Mouse (Mus musculus) intestine, embryonic 15.5 days (tissue): ENCODE data around the gene Bpifb6. TPM values are rescaled to one million over a fixed set of nuclear protein-coding genes. Genes with fewer than 3 reads are reported as not detected.

Experiments
- ATAC-seq: fragments of 200-750 bp; cut with Nextera tagmentation; 2 replicates; pipeline ENCODE4 v1.8.0; 2017; ENCODE audit warnings: moderate TSS enrichment, moderate library complexity
- H3K27ac ChIP-seq: fragments of 300-500 bp; sonication (generic); 2 replicates; pipeline ENCODE4 v1.5.1; 2015; ENCODE audit warnings: mild to moderate bottlenecking, inconsistent platforms
- H3K27me3 ChIP-seq: fragments of 300-500 bp; sonication (generic); replicated peaks from 2 replicates; pipeline ENCODE4 v1.6.1; 2015; ENCODE audit warnings: inconsistent platforms
- H3K36me3 ChIP-seq: fragments of 300-500 bp; sonication (generic); 2 replicates; pipeline ENCODE4 v1.6.1; 2015; ENCODE audit warnings: inconsistent platforms
- H3K4me1 ChIP-seq: fragments of 300-500 bp; sonication (generic); replicated peaks from 2 replicates; pipeline ENCODE4 v1.6.1; 2015; ENCODE audit warnings: inconsistent platforms
- H3K4me2 ChIP-seq: fragments of 300-500 bp; sonication (generic); replicated peaks from 2 replicates; pipeline ENCODE4 v1.6.1; 2015; ENCODE audit warnings: mild to moderate bottlenecking, inconsistent platforms
- H3K4me3 ChIP-seq: fragments of 300-500 bp; sonication (generic); replicated peaks from 2 replicates; pipeline ENCODE4 v1.5.1; 2015; ENCODE audit warnings: inconsistent platforms
- H3K9ac ChIP-seq: fragments of 300-500 bp; sonication (generic); 2 replicates; pipeline ENCODE4 v1.6.1; 2015; ENCODE audit warnings: inconsistent platforms
- H3K9me3 ChIP-seq: fragments of 300-500 bp; sonication (generic); 2 replicates; pipeline ENCODE4 v1.6.1; 2016; ENCODE audit warnings: inconsistent platforms
- WGBS: fragments of 180-500 bp; shearing (Covaris S2); methylation state at CpG from one replicate; pipeline ENCODE4 v1.1.7; 2015; 5-methylcytosine and 5-hydroxymethylcytosine counted together
- polyA plus RNA-seq: library from polyadenylated mRNA; unstranded; fragments of >200 nt; fragmentation: Nextera tagmentation; extraction: Ambion mirVana; gene quantifications from 2 replicates; pipeline ENCODE4 v1.2.1, GENCODE M21; 2015

The Bpifb6 gene
- polyA plus RNA-seq: not detected in 2 replicates

- Histone ChIP-seq H3K4me2 (no peak within 1 kb of the TSS), H3K36me3 (no peaks in the 10 kb centered on the region), H3K9me3 (no peaks in the 10 kb centered on the region), H3K4me1 (no peaks in the 10 kb centered on the region), H3K27ac (no peak within 1 kb of the TSS), H3K9ac (no peak within 1 kb of the TSS), H3K4me3 (no peak within 1 kb of the TSS), H3K27me3 (no peaks in the 10 kb centered on the region)
- ATAC-seq: no peak
- WGBS: 75% methylated on average over 4 of the region's 4 CpGs
These were observed at the start of gene Bpifb6 for GRCm38 (mm10) chr2:153900088-153900487. Gene Bpifb6 (plus strand): TSS chr2:153900388.

- Histone ChIP-seq H3K9me3 (no peaks in the 10 kb centered on the region), H3K27me3 (no peaks in the 10 kb centered on the region), H3K36me3 (no peaks in the 10 kb centered on the region), H3K4me1 (no peaks in the 10 kb centered on the region), H3K4me2 (no peak overlapping the region), H3K27ac (no peak overlapping the region), H3K4me3 (no peak overlapping the region), H3K9ac (no peak overlapping the region)
- 54% methylated on average over 4 of the region's 4 CpGs for WGBS
- ATAC-seq: no peak
These were observed 49.2 kb upstream of the Bpifb6 start for GRCm38 (mm10) chr2:153851030-153851360.

- H3K4me2 ChIP-seq: no peak overlapping the region
- no peak overlapping the region for H3K4me3 ChIP-seq
- no peaks in the 10 kb centered on the region for H3K9me3 ChIP-seq
- ATAC-seq: no peak
- no peaks in the 10 kb centered on the region for H3K4me1 ChIP-seq
- no peaks in the 10 kb centered on the region for H3K27me3 ChIP-seq
- 21% methylated on average over 5 of the region's 5 CpGs for WGBS
- no peaks in the 10 kb centered on the region for H3K36me3 ChIP-seq
- H3K9ac ChIP-seq: no peak overlapping the region
- no peak overlapping the region for H3K27ac ChIP-seq
These were observed 46.6 kb upstream of the Bpifb6 start for GRCm38 (mm10) chr2:153853544-153853943.

GRCm38 (mm10) chr2:153859581-153859980 is 40.6 kb upstream of the Bpifb6 start:
- Histone ChIP-seq H3K4me3 (no peak overlapping the region), H3K4me1 (no peaks in the 10 kb centered on the region), H3K27ac (no peak overlapping the region), H3K4me2 (no peak overlapping the region), H3K9ac (no peak overlapping the region), H3K27me3 (no peaks in the 10 kb centered on the region; the same call in 1 of the 2 replicates), H3K9me3 (no peaks in the 10 kb centered on the region), H3K36me3 (no peaks in the 10 kb centered on the region)
- 75% methylated on average over 2 of the region's 2 CpGs for WGBS
- ATAC-seq: no peak

- ATAC-seq: no peak
- no peak overlapping the region for H3K4me2 ChIP-seq
These were observed 39.9 kb upstream of the Bpifb6 start for GRCm38 (mm10) chr2:153860315-153860714.

GRCm38 (mm10) chr2:153860715-153861114 is 39.5 kb upstream of the Bpifb6 start:
- ATAC-seq: no peak

More at GRCm38 (mm10) chr2:153860315-153860714, 39.9 kb upstream of the Bpifb6 start:
- no peaks in the 10 kb centered on the region for H3K4me1 ChIP-seq
- no peaks in the 10 kb centered on the region for H3K9me3 ChIP-seq
- H3K9ac ChIP-seq: no peak overlapping the region
- no peaks in the 10 kb centered on the region; the same call in 1 of the 2 replicates for H3K27me3 ChIP-seq
- H3K36me3 ChIP-seq: no peaks in the 10 kb centered on the region
- no peak overlapping the region for H3K4me3 ChIP-seq
- WGBS: 89% methylated on average over 11 of the region's 11 CpGs
- H3K27ac ChIP-seq: no peak overlapping the region

GRCm38 (mm10) chr2:153861960-153862359 is 38.2 kb upstream of the Bpifb6 start:
- H3K4me1 ChIP-seq: no peaks in the 10 kb centered on the region
- H3K27ac ChIP-seq: no peak overlapping the region
- ATAC-seq: no peak
- no peak overlapping the region for H3K4me3 ChIP-seq
- 87% methylated on average over 3 of the region's 3 CpGs for WGBS
- no peaks in the 10 kb centered on the region for H3K36me3 ChIP-seq
- H3K4me2 ChIP-seq: no peak overlapping the region
- no peaks in the 10 kb centered on the region for H3K9me3 ChIP-seq
- no peak overlapping the region for H3K9ac ChIP-seq
- H3K27me3 ChIP-seq: no peaks in the 10 kb centered on the region; the same call in 1 of the 2 replicates

More at GRCm38 (mm10) chr2:153860715-153861114, 39.5 kb upstream of the Bpifb6 start:
- Histone ChIP-seq H3K36me3 (no peaks in the 10 kb centered on the region), H3K27ac (no peak overlapping the region), H3K27me3 (no peaks in the 10 kb centered on the region; the same call in 1 of the 2 replicates), H3K4me2 (no peak overlapping the region), H3K9ac (no peak overlapping the region), H3K9me3 (no peaks in the 10 kb centered on the region), H3K4me3 (no peak overlapping the region), H3K4me1 (no peaks in the 10 kb centered on the region)
- 61% methylated on average over 3 of the region's 3 CpGs for WGBS

GRCm38 (mm10) chr2:153870984-153871383 is 29.2 kb upstream of the Bpifb6 start, which contains the start of gene Sun5:
Gene Sun5 (minus strand): TSS chr2:153871084.
- no peak within 1 kb of the TSS for H3K4me2 ChIP-seq
- no peak within 1 kb of the TSS for H3K9ac ChIP-seq
- no peak within 1 kb of the TSS for H3K27ac ChIP-seq
- H3K27me3 ChIP-seq: no peaks in the 10 kb centered on the region
- H3K4me3 ChIP-seq: no peak within 1 kb of the TSS
- no peaks in the 10 kb centered on the region for H3K9me3 ChIP-seq
- H3K4me1 ChIP-seq: no peaks in the 10 kb centered on the region
- WGBS: 80% methylated on average over 4 of the region's 4 CpGs
- no peaks in the 10 kb centered on the region for H3K36me3 ChIP-seq
- ATAC-seq: no peak

GRCm38 (mm10) chr2:153874745-153875144 is 25.4 kb upstream of the Bpifb6 start, which contains the start of gene Bpifb2:
Gene Bpifb2 (plus strand): TSS chr2:153875045.
- H3K9me3 ChIP-seq: no peaks in the 10 kb centered on the region
- no peaks in the 10 kb centered on the region for H3K27me3 ChIP-seq
- no peak within 1 kb of the TSS for H3K9ac ChIP-seq
- no peaks in the 10 kb centered on the region for H3K4me1 ChIP-seq
- WGBS: 68% methylated on average over 9 of the region's 9 CpGs
- no peak within 1 kb of the TSS for H3K4me2 ChIP-seq
- H3K27ac ChIP-seq: no peak within 1 kb of the TSS
- no peak for ATAC-seq
- no peaks in the 10 kb centered on the region for H3K36me3 ChIP-seq
- H3K4me3 ChIP-seq: no peak within 1 kb of the TSS

GRCm38 (mm10) chr2:153899111-153899510 is 1.1 kb upstream of the Bpifb6 start:
- no peak for ATAC-seq
- Histone ChIP-seq H3K4me1 (no peaks in the 10 kb centered on the region), H3K4me2 (no peak overlapping the region), H3K27me3 (no peaks in the 10 kb centered on the region), H3K27ac (no peak overlapping the region), H3K36me3 (no peaks in the 10 kb centered on the region), H3K4me3 (no peak overlapping the region), H3K9ac (no peak overlapping the region), H3K9me3 (no peaks in the 10 kb centered on the region)
- WGBS: 78% methylated on average over 5 of the region's 5 CpGs

GRCm38 (mm10) chr2:153902726-153903125 is 2.5 kb downstream of the Bpifb6 start:
- 76% methylated on average over 6 of the region's 6 CpGs for WGBS

GRCm38 (mm10) chr2:153906626-153907025 is 6.4 kb downstream of the Bpifb6 start:
- H3K4me2 ChIP-seq: no peak overlapping the region
- no peaks in the 10 kb centered on the region for H3K36me3 ChIP-seq
- no peak overlapping the region for H3K9ac ChIP-seq
- H3K9me3 ChIP-seq: no peaks in the 10 kb centered on the region
- H3K27ac ChIP-seq: no peak overlapping the region
- no peak for ATAC-seq
- no peak overlapping the region for H3K4me3 ChIP-seq
- no peaks in the 10 kb centered on the region for H3K4me1 ChIP-seq
- WGBS: 89% methylated on average over 4 of the region's 4 CpGs
- no peaks in the 10 kb centered on the region for H3K27me3 ChIP-seq

More at GRCm38 (mm10) chr2:153902726-153903125, 2.5 kb downstream of the Bpifb6 start:
- no peak for ATAC-seq
- H3K4me3 ChIP-seq: no peak overlapping the region
- H3K27me3 ChIP-seq: no peaks in the 10 kb centered on the region
- no peak overlapping the region for H3K4me2 ChIP-seq
- no peaks in the 10 kb centered on the region for H3K36me3 ChIP-seq
- no peaks in the 10 kb centered on the region for H3K9me3 ChIP-seq
- no peak overlapping the region for H3K9ac ChIP-seq
- no peaks in the 10 kb centered on the region for H3K4me1 ChIP-seq
- H3K27ac ChIP-seq: no peak overlapping the region

GRCm38 (mm10) chr2:153914151-153914550 is 14.0 kb downstream of the Bpifb6 start:
- ATAC-seq: no peak
- Histone ChIP-seq H3K9me3 (no peaks in the 10 kb centered on the region), H3K27me3 (no peaks in the 10 kb centered on the region), H3K4me3 (no peak overlapping the region), H3K27ac (no peak overlapping the region), H3K9ac (no peak overlapping the region), H3K4me2 (no peak overlapping the region), H3K36me3 (no peaks in the 10 kb centered on the region), H3K4me1 (no peaks in the 10 kb centered on the region)
- WGBS: 71% methylated on average over 5 of the region's 5 CpGs
